Mouse (Mus musculus) brain, embryonic 14.5 days (tissue): ENCODE results near the gene Rtl8b. TPM values are rescaled to one million over a fixed set of nuclear protein-coding genes. Genes with fewer than 3 reads are reported as not detected.
A peak's percentile ranks its signal among the peaks of the same experiment; 100 is the strongest.
"Not testable (repeated sequence)": the region's sequence is repeated elsewhere in the genome, so short reads cannot be mapped to it uniquely, and the experiment has no call there.

Source experiments
- DNase-seq: peaks from one replicate; pipeline ENCODE4 v3.0.0-alpha.2; 2011; ENCODE audit warnings: low read depth
- CTCF ChIP-seq: fragments of 200-500 bp; IDR thresholded peaks from 2 replicates; pipeline ENCODE4 v1.5.1; 2012; ENCODE audit warnings: inconsistent platforms, mild to moderate bottlenecking, moderate library complexity, borderline replicate concordance; ENCODE audit not compliant: insufficient read depth, insufficient read length; ENCODE audit errors: extremely low read depth
- POLR2A ChIP-seq: fragments of 200-500 bp; IDR thresholded peaks from 2 replicates; pipeline ENCODE4 v1.6.1; 2012; ENCODE audit warnings: mild to moderate bottlenecking, inconsistent platforms, borderline replicate concordance; ENCODE audit not compliant: poor library complexity, insufficient read depth, insufficient read length, severe bottlenecking; ENCODE audit errors: extremely low read depth
- polyA plus RNA-seq: library from polyadenylated mRNA; depleted of rRNA; stranded (reverse); fragments of >200 nt; gene quantifications from 2 replicates; pipeline ENCODE4 v1.2.3, GENCODE M21; 2012; rRNA removed

Rtl8b gene
- 347 and 365 TPM in 2 replicates for polyA plus RNA-seq

DNA sequence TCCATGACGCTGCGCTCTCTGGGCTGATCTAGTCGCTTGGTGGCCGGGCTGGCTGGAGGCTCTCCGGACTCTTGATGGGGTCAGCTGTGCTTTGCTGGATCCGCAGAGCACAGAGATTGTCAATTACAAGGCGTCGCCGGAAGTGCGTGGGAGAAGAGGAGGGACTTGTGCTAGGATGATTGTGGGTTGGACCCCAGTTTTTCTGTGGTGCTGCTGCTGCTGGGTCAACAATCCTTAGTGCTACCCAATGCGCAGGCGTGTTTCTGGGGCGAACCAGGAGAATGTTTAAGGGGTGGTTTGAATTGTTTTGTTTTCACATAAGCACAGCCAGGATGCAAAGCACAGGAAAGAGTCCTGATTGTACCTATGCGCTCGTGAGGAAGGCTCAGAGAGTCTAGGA is at the start of gene Rtl8b:
Rtl8b (minus strand) TSS at position 115 of the 400 bp plus-strand sequence.
- peak; percentile 97 for DNase-seq
- TF ChIP-seq POLR2A (no peak), CTCF (no peak)

DNA sequence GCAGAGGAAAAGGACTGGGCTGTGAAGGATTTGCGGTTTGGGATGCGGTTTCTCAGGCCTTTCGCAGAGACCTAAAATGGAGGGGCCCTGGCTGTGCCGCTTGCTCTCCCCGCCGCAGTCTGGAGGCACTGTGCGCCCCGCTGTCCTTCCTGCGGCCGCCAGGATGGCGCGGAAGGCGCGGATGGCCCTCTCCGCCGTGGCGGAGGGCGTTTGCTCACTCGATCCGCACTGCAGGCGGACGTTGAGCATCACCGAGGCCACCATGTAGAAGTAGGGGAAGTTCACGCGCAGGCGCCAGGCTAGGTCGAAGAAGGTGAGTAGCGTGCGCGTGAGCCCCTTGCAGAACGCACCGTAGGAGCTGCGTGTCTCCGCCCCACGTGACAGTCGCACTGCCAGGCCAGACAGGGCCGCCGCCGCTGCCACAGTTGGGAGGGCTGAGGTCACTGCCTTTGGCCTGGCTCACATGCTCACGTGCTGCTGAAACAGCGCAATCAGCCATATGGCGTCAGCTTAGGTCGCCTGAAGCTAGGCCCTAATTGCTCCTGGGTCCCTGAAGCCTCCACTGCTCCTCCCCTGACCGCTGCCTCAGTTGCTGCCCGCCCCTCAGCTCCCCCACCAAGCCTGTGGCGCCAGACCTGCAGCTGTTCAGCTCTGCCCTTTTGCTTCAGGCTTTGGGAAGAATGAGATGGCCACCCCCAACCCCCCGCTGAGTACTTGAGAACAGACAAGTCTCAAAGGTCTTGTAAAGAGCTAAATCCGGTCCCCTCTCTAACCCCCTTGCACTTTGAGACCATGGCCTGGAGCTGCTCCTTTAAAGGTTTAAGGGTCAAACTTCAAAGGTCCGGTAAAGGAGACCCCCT is 46.3 kb upstream of the Rtl8b start:
- TF ChIP-seq POLR2A (no peak), CTCF (no peak)
- peak; percentile 73 for DNase-seq

DNA sequence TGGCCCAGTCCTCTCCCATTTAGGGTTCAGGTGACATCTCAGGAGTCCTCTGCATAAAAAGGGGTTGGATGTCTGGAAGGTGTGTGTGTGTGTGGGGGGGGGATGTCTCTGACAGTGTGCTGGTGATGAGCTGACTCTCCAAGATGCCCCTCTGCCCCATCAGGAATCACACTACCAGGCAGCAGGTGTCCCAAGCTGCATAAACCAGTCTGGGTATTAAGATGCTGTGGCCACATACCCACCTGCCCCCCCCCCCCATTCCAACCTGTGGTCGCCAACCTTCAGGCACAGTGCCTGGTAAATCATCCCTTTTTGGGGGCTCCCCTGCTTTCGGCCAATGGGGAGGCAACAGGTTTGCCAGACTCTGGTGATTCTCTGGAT is 45.7 kb upstream of the Rtl8b start:
- no peak for DNase-seq
- TF ChIP-seq POLR2A (no peak), CTCF (no peak)

DNA sequence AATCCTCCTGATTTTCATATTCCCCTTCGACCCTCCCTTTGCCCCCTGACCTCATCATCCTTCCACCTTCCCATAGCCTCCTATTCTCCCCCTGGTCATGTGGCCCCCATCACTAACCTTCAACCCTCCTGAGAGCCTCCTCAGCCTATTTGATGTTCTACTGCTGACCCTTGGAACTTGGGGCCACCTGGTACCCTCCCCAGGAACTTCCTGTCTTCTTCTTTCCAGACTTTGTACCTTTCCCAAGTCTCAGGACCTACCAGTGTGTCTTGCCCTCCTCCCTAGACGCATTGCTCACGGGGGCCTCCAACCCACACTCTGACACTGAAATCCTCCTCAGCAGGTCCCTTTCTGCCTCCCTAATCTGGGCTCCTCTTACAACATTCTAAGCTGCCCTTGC is 32.5 kb upstream of the Rtl8b start:
- TF ChIP-seq POLR2A: no peak
- no peak for TF ChIP-seq CTCF
- DNase-seq: no peak

DNA sequence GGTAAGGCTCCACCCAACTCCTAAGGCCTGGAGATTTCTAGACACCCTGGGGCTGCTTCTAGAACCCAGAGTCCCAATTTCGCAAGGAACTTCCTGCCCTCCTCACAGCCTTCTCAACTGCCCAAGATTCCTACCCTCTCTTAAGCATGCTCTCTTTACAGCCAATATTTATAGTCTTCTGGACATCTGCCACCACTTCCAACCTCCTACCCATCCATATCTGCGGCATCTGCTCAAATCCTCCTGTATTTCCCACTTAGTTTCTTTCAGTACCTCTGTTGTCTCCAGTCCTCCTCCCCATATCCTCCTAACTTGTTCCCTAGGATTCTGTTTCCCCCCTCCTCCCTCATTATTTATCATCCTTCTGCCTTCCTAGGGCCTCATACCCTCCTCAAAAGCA is 29.0 kb upstream of the Rtl8b start:
- TF ChIP-seq CTCF (no peak), POLR2A (no peak)
- DNase-seq: no peak

DNA sequence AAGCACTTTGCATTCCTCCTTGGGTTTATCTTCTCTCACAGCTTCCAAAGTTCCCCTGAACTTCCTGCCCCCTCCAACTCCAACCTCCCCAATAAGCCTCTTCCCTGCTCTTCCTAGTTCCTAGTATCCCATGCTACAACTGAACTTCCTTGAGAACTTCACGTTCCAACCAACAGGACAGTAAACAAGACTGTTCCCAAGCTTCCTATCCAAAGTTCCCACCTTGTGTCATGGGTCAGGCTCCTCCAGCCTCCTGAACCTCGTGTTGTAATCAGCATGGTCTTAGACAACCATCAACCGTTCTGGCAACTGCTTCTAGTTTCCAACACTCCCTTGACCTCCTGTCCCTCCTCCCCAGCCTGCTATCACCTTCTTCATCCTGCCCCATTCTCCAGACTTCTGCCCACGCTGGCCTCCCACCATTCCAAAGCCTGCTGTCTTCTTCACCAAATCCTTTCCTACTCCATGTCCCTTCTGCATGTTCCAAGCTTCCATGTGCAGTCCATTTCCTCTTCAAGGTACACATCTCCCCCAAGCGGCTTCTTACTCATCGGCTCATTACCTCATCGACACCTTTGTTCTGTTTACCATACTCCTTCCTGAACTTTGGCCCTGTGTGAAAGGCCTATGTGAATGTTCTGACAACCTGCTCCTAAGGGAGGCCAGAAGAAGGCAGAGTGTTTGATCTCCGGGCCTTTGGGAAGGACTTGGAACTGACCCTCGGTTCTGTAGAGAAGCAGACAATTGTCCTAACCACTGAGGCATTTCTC is 24.0 kb upstream of the Rtl8b start:
- no peak for TF ChIP-seq CTCF
- TF ChIP-seq POLR2A: no peak
- DNase-seq: no peak

DNA sequence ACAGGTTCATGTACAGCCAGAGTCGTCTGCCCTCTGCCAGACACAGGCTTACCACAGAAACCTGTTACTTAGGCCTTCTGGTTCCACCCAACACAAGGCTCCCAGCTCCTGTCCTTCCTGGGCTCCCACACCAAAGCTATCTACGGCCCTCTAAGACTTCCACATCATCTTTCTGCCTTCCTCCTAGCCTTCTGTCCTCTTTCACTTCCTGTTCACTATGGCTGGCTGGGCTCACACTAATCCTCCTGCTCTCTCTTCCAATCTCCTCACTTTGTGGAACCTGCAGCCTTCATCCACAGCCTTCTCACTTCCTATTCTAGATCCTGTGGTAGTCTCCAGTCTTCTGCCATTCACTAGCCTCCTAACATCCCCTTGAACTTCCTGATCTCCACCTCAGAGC is 22.9 kb upstream of the Rtl8b start:
- no peak for TF ChIP-seq POLR2A
- TF ChIP-seq CTCF: no peak
- DNase-seq: no peak

DNA sequence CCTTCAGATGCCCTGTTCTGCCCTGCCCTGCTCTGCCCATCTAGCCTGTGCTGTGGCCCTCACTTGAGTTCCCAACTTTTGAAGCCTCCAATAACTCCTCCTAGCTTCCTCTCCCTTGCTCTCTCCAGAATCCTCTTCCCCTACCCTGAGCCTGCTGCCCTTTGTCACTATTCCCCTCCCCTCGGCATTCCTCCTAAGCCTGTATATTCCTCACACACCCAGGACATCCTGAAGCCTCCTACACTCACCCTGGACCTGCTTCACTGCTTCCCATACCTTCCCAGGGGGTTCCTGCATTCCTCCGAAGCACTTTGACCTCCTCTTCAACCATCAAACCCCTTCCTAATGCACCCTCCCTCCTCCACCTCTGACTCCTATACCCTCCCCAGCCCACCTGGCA is 21.9 kb upstream of the Rtl8b start:
- TF ChIP-seq CTCF (no peak), POLR2A (no peak)
- no peak for DNase-seq

DNA sequence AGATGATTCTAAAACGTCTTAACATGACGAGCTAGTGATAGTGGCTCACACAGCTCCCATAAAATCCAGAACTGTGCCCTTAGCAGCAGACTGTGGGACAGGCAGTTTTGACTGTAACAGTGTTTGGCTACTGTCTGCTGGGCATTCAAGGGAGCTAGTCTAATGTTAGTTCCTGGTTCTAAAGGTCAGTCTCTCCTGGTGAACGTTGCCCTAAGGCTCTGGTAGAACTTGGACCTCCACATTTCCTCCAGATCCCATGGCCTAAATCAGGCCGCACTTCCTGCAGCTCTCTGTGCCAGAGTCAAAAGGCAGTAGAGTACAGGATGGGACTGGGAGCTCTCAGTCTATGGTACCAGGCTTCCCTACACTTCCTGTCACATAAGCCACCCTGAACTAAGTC is 14.5 kb upstream of the Rtl8b start:
- not testable (repeated sequence) for DNase-seq

DNA sequence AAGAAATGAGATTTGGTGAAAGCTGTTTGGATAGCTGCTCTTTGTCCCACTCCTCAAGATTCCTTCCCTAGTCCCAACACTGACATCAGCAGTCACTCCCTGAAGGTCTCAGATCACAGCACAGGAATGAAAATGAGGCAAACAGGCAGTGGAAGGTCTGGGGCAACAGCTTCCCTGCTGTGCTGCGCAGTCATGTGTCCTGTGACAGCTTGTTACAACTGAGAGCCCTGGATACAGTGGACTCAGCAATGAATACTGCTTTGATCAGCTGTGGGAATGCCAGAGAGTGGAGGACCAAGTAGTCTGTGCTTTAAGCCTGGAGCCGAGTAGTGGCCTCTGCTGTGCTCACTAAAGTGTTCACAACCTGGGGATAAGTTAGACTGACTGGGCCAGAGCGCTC is 12.4 kb upstream of the Rtl8b start:
- not testable (repeated sequence) for DNase-seq

DNA sequence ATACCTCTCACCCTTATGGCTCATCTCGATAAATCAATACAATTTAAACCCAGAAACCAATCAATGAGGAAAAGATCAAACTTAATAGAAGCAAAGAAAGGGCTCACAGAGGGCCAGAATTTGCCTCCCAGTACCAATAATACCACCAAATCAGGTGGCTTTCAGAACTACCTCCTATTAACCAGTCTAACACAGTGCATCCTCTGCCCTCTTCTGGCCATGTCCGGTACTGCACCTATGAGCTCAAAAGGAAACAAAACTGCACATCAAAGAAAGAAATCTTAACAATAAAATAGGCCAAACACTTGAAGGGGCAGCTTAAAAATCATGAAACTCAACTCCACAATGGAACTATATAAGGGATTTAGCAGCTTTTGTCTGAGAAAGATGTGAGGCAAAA is 6.7 kb upstream of the Rtl8b start:
- not testable (repeated sequence) for DNase-seq

DNA sequence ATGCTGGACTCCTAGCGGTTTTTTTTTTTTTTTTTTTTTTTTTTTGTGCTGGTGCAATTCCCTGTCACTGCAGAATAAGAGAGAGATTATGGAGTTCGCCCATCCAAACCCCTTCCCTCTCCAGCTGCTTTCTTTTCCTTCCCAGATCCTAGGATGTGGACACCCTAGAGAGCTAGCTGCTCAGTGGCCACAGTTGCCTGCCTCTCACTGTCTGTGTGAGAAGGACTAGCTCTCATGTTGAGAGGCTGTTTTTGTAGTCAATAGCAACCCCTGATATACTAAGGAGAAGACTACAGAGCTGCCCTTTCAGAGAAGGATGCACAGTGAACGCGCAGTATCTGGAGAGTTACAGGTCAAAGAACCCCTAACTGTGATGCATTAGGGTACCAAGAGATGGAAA is 488 bp upstream of the Rtl8b start:
- not testable (repeated sequence) for DNase-seq

DNA sequence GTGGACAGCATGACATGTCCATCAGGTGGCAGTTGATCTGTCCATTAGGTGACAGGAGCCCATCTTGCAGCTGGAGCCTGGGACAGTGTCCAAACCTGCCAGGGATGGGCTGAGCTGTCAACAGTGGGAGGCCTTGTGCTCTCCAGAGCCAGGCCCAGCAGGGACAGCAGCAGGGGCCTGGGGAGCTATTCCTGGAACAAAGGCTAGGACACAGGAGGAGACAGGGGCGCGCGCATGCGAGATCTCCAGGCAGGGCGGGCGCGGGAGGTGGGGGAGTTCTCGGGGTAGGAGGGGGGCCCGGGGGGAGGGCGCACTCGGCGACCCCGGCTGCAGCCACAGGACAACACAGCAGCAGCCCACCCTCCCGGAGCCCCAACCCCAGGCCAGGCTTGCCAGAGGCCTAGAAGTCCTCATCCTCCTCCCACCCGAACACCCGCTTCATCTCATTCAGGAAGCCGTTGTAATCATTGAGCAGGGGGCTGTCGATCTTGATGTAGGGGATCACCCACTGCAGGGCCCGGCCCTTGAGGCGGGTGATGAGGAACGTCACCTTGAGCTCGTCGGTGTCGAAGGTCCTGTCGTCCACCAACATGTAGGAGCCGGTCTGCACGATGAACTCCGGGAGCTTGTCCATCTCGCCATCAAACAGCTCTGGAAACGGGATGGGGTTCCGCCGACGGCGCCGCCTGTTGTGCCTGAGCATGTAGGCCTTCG is 494 bp downstream of the Rtl8b start:
- DNase-seq: not testable (repeated sequence)

DNA sequence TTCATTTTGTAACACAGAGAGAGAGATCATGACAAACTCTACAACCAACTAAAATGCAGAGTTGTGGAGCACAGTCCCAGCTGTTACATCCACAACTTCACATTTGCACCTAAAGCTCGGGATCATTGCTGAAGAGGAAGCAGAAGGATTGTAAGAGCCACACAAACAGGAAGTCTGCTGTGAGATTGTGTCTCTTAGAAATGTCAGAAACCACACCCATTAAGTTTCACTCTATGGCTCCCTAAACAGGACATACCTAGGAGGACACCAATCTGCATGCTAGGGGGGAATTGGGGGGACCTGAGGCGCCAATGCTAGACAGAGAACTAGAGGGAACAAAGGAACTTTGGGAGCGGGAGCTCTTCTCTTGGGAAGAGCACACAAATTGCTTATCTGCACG is 17.3 kb downstream of the Rtl8b start:
- DNase-seq: not testable (repeated sequence)
